Mouse (Mus musculus) hindbrain, embryonic 10.5 days (tissue): ENCODE results near the gene Slc44a4. TPM values are rescaled to one million over a fixed set of nuclear protein-coding genes. Genes with fewer than 3 reads are reported as not detected.
"Not testable (repeated sequence)": the region's sequence is repeated elsewhere in the genome, so short reads cannot be mapped to it uniquely, and the experiment has no call there.

ENCODE experiments used
- DNase-seq: peaks from one replicate; pipeline ENCODE4 v3.0.0-alpha.2; 2017; ENCODE audit warnings: low spot score
- H3K27ac ChIP-seq: fragments of 300-500 bp; sonication (generic); 2 replicates; pipeline ENCODE4 v1.5.1; 2016; ENCODE audit warnings: mild to moderate bottlenecking, moderate library complexity
- H3K27me3 ChIP-seq: fragments of 300-500 bp; sonication (generic); 2 replicates; pipeline ENCODE4 v1.6.1; 2016; ENCODE audit warnings: mild to moderate bottlenecking; ENCODE audit not compliant: poor library complexity, insufficient read depth, severe bottlenecking
- H3K36me3 ChIP-seq: fragments of 300-500 bp; sonication (generic); 2 replicates; pipeline ENCODE4 v1.6.1; 2016; ENCODE audit warnings: mild to moderate bottlenecking, moderate library complexity
- H3K4me1 ChIP-seq: fragments of 300-500 bp; sonication (generic); replicated peaks from 2 replicates; pipeline ENCODE4 v1.6.1; 2016; ENCODE audit warnings: mild to moderate bottlenecking
- H3K4me3 ChIP-seq: fragments of 300-500 bp; sonication (generic); 2 replicates; pipeline ENCODE4 v1.5.1; 2016; ENCODE audit warnings: mild to moderate bottlenecking, moderate library complexity
- H3K9me3 ChIP-seq: fragments of 300-500 bp; sonication (generic); 2 replicates; pipeline ENCODE4 v1.6.1; 2016; ENCODE audit warnings: mild to moderate bottlenecking, moderate library complexity
- WGBS: fragments of 180-500 bp; shearing (Covaris S2); methylation state at CpG from one replicate; pipeline ENCODE4 v1.1.7; 2016; 5-methylcytosine and 5-hydroxymethylcytosine counted together
- polyA plus RNA-seq: library from polyadenylated mRNA; unstranded; fragments of >200 nt; fragmentation: Nextera tagmentation; extraction: Ambion mirVana; gene quantifications from 2 replicates; pipeline ENCODE4 v1.2.1, GENCODE M21; 2016

The Slc44a4 gene
- polyA plus RNA-seq, 1 experiment from 2014 or later, result not detected

- not testable (repeated sequence) for H3K4me3 ChIP-seq, DNase-seq, H3K9me3 ChIP-seq, H3K27me3 ChIP-seq, H3K27ac ChIP-seq
- Histone ChIP-seq H3K36me3 (peaks cover 60% of the 10 kb centered on the region), H3K4me1 (peaks cover 28% of the 10 kb centered on the region)
- WGBS, result 90% methylated on average over 9 of the region's 10 CpGs
Measured at GRCm38 (mm10) chr17:34901948-34902347, 12.3 kb upstream of the Slc44a4 start.

DNA sequence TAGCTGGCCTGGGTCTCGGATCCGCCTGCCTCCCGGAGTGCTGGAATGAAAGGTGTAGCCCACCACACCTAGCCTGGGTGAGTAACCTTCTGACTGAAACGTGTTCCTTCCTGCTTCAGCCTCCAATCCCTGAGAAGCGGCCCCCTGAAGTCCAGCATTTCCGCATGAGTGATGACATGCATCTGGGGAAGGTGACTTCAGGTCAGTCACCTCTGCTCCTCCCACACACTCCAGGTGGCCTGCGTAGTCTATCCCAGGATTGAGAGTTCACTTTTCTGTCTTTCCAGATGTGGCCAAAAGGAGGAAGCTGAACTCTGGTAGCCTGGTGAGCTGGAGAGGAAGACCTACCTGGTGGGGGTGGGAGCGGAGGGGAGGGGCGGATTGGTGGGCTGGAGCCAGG, 11.4 kb upstream of the Slc44a4 start:
- WGBS, result 89% methylated on average over 9 of the region's 9 CpGs
- Histone ChIP-seq H3K27ac (no peak overlapping the region), H3K27me3 (no peaks in the 10 kb centered on the region), H3K4me3 (no peak overlapping the region), H3K36me3 (peaks cover 68% of the 10 kb centered on the region), H3K9me3 (no peaks in the 10 kb centered on the region), H3K4me1 (peaks cover 19% of the 10 kb centered on the region)
- DNase-seq, result no peak

GRCm38 (mm10) chr17:34910982-34911381, 3.3 kb upstream of the Slc44a4 start:
- WGBS, result 90% methylated on average over 10 of the region's 10 CpGs
- DNase-seq, result no peak
- H3K27me3 ChIP-seq, result no peaks in the 10 kb centered on the region
- H3K27ac ChIP-seq, result no peak overlapping the region
- peaks cover 22% of the 10 kb centered on the region for H3K4me1 ChIP-seq
- H3K9me3 ChIP-seq, result no peaks in the 10 kb centered on the region
- H3K4me3 ChIP-seq, result 0 out of 2 replicates have a peak overlapping the region, but pooled peaks have one; percentile 9
- peaks cover 87% of the 10 kb centered on the region for H3K36me3 ChIP-seq

DNA sequence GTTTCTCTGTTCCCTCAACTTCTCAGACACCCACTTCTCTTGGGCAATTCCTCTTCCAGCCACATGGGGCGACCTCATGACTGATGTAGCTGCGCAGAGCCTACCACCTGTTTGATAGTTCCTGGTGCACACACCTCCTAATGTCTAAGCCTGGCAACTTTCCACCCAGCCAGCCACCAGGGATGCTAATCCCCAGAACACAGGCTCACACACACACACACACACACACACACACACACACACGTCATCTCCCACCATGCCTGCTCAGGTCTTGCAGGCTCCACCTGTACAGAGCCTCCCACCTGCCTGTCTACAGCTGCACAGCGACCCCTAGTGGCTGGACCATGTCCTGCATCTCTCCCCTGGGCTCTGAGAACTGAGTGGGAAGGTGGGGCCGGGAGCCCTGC, 2.3 kb upstream of the Slc44a4 start:
- H3K9me3 ChIP-seq, result no peaks in the 10 kb centered on the region
- 48% methylated on average over 5 of the region's 5 CpGs for WGBS

DNA sequence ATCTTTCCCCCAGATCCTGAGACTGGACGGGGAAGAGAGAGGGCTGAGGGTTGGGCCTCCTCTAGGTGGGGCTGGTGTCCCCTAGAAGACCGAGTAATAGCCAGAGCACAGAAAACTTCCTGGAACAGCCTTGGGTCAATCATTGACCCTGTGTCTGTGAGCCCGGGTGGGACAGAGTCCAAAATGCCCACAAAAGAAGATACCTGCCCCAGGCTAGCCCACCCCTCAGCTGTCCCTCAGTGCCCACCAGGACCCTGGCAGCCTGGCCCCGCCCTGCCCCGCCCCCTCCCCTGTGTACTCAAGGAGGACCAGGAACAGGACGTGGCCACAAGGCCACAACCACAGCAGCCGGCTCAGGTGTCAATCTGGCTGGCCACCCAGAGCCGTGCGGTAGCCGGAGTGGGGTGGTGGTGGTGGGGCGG, 1.2 kb downstream of the Slc44a4 start:
- no peaks in the 10 kb centered on the region for H3K9me3 ChIP-seq
- peaks cover 43% of the 10 kb centered on the region for H3K36me3 ChIP-seq
- peaks cover 22% of the 10 kb centered on the region for H3K4me1 ChIP-seq
- H3K27ac ChIP-seq, result peak overlapping the region; percentile 30
- H3K27me3 ChIP-seq, result no peaks in the 10 kb centered on the region
- peak; percentile 34 for DNase-seq
- 22% methylated on average over 11 of the region's 11 CpGs for WGBS
- peak overlapping the region; percentile 14; the same call in 1 of the 2 replicates for H3K4me3 ChIP-seq

More for the DNA sequence above, 2.3 kb upstream of the Slc44a4 start:
- Histone ChIP-seq H3K27ac (no peak overlapping the region), H3K36me3 (peaks cover 78% of the 10 kb centered on the region), H3K4me3 (no peak overlapping the region), H3K4me1 (peaks cover 22% of the 10 kb centered on the region), H3K27me3 (no peaks in the 10 kb centered on the region)
- DNase-seq, result peak; percentile 73

DNA sequence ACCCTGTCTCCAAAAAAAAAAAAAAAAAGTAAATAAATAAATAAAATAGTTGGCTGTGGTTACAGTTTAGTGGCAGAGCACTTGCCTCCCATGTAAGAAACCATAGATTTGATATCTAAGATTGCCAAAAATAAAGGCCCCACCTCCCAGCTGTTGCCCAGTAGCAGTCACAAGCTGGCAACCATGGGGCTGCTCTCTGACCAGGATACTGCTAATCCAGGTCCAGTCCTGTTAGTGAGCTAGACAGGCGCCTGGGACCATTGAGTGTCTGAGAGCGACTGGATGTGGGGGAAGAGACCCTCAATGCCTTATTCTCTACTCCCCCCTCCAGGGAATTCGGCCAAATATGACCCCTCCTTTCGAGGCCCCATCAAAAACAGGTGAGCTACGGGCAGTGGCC, 2.0 kb downstream of the Slc44a4 start:
- no peak overlapping the region for H3K27ac ChIP-seq
- peaks cover 34% of the 10 kb centered on the region for H3K36me3 ChIP-seq
- 87% methylated on average over 5 of the region's 5 CpGs for WGBS
- H3K9me3 ChIP-seq, result no peaks in the 10 kb centered on the region
- no peaks in the 10 kb centered on the region for H3K27me3 ChIP-seq
- no peak for DNase-seq
- no peak overlapping the region for H3K4me3 ChIP-seq
- H3K4me1 ChIP-seq, result peaks cover 22% of the 10 kb centered on the region

DNA sequence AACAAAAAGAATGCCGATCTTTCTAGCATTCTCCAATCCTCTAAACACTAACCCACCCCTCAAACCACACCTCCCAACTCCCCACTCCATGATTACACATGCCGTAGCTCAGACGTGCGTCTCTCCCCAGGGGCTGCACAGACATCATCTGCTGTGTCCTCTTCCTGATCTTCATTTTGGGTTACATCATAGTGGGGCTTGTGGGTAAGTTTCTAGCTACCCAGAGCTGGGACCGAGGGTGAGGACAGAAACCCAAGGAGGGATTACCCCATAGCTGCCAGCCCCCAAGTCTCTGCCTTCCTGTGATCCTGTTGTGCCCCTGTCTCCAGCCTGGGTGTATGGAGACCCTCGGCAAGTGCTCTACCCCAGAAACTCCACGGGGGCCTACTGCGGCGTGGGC, 2.9 kb downstream of the Slc44a4 start:
- H3K9me3 ChIP-seq, result no peaks in the 10 kb centered on the region
- no peak overlapping the region for H3K4me3 ChIP-seq
- 82% methylated on average over 9 of the region's 9 CpGs for WGBS
- H3K36me3 ChIP-seq, result peaks cover 25% of the 10 kb centered on the region
- peaks cover 22% of the 10 kb centered on the region for H3K4me1 ChIP-seq
- no peaks in the 10 kb centered on the region for H3K27me3 ChIP-seq
- no peak overlapping the region for H3K27ac ChIP-seq
- no peak for DNase-seq

DNA sequence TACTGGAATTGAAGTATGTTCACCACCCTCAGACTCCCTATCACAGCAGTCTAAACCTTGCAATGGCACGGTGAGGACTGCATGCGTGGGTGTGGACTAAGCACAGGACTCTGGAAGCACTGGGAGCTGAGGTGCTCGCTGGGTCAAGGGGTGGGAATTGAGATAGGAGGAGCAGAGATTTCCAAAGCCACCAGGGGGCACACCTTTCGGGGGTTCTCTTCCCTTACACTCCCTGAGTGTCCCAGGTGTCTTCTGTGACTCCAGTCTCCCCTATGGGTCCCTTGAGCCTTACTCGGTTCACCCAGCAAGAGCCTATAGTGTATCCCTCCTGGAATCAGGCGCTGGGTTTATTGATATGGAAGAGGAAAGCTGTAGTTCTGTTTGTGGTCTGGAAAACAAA, 8.7 kb downstream of the Slc44a4 start:
- Histone ChIP-seq H3K4me3 (peak overlapping the region; percentile 2; the same call in 1 of the 2 replicates), H3K9me3 (no peaks in the 10 kb centered on the region), H3K36me3 (no peaks in the 10 kb centered on the region), H3K27me3 (no peaks in the 10 kb centered on the region), H3K4me1 (no peaks in the 10 kb centered on the region), H3K27ac (no peak overlapping the region)
- no peak for DNase-seq
- WGBS, result 51% methylated on average over 6 of the region's 6 CpGs

DNA sequence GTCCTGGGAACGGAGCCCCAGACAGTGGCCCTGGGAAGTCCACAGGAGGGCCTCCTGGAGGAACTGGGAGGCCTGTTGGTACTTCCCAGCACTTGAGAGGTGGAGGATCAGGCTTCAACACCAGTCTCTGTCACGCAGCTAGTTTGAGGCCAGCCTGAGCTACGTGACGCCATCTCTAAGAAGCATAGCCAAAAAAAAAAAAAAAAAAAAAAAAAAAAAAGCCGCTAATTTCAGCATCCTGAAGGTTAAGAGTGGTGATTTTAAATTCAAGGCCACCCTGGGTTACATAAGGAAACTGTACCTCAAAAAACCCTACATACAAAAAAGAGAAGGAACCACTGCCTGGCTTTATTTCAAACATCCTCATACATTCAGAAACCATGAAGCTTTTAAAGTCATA, 10.0 kb downstream of the Slc44a4 start:
- Histone ChIP-seq H3K27me3 (no peaks in the 10 kb centered on the region), H3K27ac (no peak overlapping the region), H3K36me3 (no peaks in the 10 kb centered on the region), H3K4me3 (no peak overlapping the region), H3K9me3 (no peaks in the 10 kb centered on the region), H3K4me1 (no peaks in the 10 kb centered on the region)
- no peak for DNase-seq
- WGBS, result 73% methylated on average over 5 of the region's 5 CpGs

GRCm38 (mm10) chr17:34927306-34928019, 13.2 kb downstream of the Slc44a4 start:
- Histone ChIP-seq H3K27me3 (no peaks in the 10 kb centered on the region), H3K36me3 (no peaks in the 10 kb centered on the region), H3K4me1 (peaks cover 14% of the 10 kb centered on the region), H3K4me3 (no peak overlapping the region), H3K27ac (no peak overlapping the region), H3K9me3 (no peaks in the 10 kb centered on the region)
- no peak for DNase-seq
- 88% methylated on average over 18 of the region's 18 CpGs for WGBS

DNA sequence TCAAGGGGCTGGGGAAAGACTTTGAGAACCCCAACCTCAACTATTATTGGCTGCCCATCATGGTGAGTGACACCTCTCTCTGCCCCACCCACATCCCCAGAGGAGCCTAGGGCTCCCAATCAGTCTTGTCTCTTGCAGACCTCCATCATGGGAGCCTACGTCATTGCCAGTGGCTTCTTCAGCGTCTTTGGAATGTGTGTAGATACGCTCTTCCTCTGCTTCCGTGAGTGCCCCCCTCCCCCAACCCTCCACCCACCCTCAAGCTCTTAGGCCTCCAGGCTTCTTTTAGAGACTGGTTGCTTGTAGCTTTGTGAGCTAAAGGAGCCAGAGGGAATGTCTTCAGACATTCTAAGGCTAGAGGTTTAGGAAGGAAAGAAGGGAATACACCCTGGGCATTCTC, 14.6 kb downstream of the Slc44a4 start:
- no peaks in the 10 kb centered on the region for H3K36me3 ChIP-seq
- H3K9me3 ChIP-seq, result no peaks in the 10 kb centered on the region
- 78% methylated on average over 4 of the region's 4 CpGs for WGBS
- H3K27ac ChIP-seq, result no peak overlapping the region
- H3K4me1 ChIP-seq, result peaks cover 16% of the 10 kb centered on the region
- no peak for DNase-seq
- H3K27me3 ChIP-seq, result no peaks in the 10 kb centered on the region
- no peak overlapping the region for H3K4me3 ChIP-seq

- under 1% methylated on average over 38 of the region's 38 CpGs for WGBS
Measured at GRCm38 (mm10) chr17:34931061-34931734, 16.9 kb downstream of the Slc44a4 start, which contains the start of gene Neu1. Neu1 (plus strand) TSS chr17:34931253.

GRCm38 (mm10) chr17:34931735-34932098, 17.5 kb downstream of the Slc44a4 start:
- peak; percentile 28 for DNase-seq
- Histone ChIP-seq H3K27ac (peak overlapping the region; percentile 86), H3K36me3 (peaks cover 15% of the 10 kb centered on the region), H3K27me3 (no peaks in the 10 kb centered on the region), H3K4me1 (peaks cover 31% of the 10 kb centered on the region), H3K4me3 (peak overlapping the region; percentile 68), H3K9me3 (no peaks in the 10 kb centered on the region)
- 17% methylated on average over 14 of the region's 14 CpGs for WGBS

More at GRCm38 (mm10) chr17:34931061-34931734, 16.9 kb downstream of the Slc44a4 start, which contains the start of gene Neu1:
- Histone ChIP-seq H3K27ac (peak within 1 kb of the TSS; percentile 86), H3K27me3 (no peaks in the 10 kb centered on the region), H3K4me1 (peaks cover 31% of the 10 kb centered on the region), H3K9me3 (no peaks in the 10 kb centered on the region), H3K36me3 (peaks cover 15% of the 10 kb centered on the region), H3K4me3 (peak within 1 kb of the TSS; percentile 68)
- DNase-seq, result peak; percentile 98
